Mouse (Mus musculus) neural tube, embryonic 13.5 days (tissue): ENCODE measurements around the gene Tssk3. TPM values are rescaled to one million over a fixed set of nuclear protein-coding genes. Genes with fewer than 3 reads are reported as not detected.

Source experiments
- ATAC-seq: fragments of 200-750 bp; cut with Nextera tagmentation; 2 replicates; pipeline ENCODE4 v1.8.0; 2017; ENCODE audit warnings: low read depth, mild to moderate bottlenecking, moderate TSS enrichment, moderate library complexity
- H3K27ac ChIP-seq: fragments of 300-500 bp; sonication (generic); replicated peaks from 2 replicates; pipeline ENCODE4 v1.5.1; 2015; ENCODE audit warnings: moderate library complexity, mild to moderate bottlenecking, inconsistent platforms
- H3K27me3 ChIP-seq: fragments of 300-500 bp; sonication (generic); 2 replicates; pipeline ENCODE4 v1.6.1; 2015; ENCODE audit warnings: mild to moderate bottlenecking, inconsistent platforms
- H3K36me3 ChIP-seq: fragments of 300-500 bp; sonication (generic); 2 replicates; pipeline ENCODE4 v1.6.1; 2015; ENCODE audit warnings: mild to moderate bottlenecking, inconsistent platforms
- H3K4me1 ChIP-seq: fragments of 300-500 bp; sonication (generic); replicated peaks from 2 replicates; pipeline ENCODE4 v1.6.1; 2015; ENCODE audit warnings: inconsistent platforms
- H3K4me2 ChIP-seq: fragments of 300-500 bp; sonication (generic); 2 replicates; pipeline ENCODE4 v1.6.1; 2015; ENCODE audit warnings: inconsistent platforms, mild to moderate bottlenecking, moderate library complexity
- H3K4me3 ChIP-seq: fragments of 300-500 bp; sonication (generic); 2 replicates; pipeline ENCODE4 v1.5.1; 2015; ENCODE audit warnings: mild to moderate bottlenecking, inconsistent platforms
- H3K9ac ChIP-seq: fragments of 300-500 bp; sonication (generic); 2 replicates; pipeline ENCODE4 v1.6.1; 2015; ENCODE audit warnings: moderate library complexity, mild to moderate bottlenecking, inconsistent platforms
- H3K9me3 ChIP-seq: fragments of 300-500 bp; sonication (generic); 2 replicates; pipeline ENCODE4 v1.6.1; 2016; ENCODE audit warnings: inconsistent platforms
- WGBS: fragments of 180-500 bp; shearing (Covaris S2); methylation state at CpG from one replicate; pipeline ENCODE4 v1.1.7; 2015; 5-methylcytosine and 5-hydroxymethylcytosine counted together
- polyA plus RNA-seq: library from polyadenylated mRNA; unstranded; fragments of >200 nt; fragmentation: Nextera tagmentation; extraction: Ambion mirVana; gene quantifications from 2 replicates; pipeline ENCODE4 v1.2.1, GENCODE M21; 2015

The Tssk3 gene
- polyA plus RNA-seq, 1 experiment from 2014 or later: not detected

- Histone ChIP-seq H3K9ac (peak overlapping the region; percentile 61), H3K27me3 (peaks cover 14% of the 10 kb centered on the region), H3K36me3 (no peaks in the 10 kb centered on the region), H3K4me3 (peak overlapping the region; percentile 8; the same call in 1 of the 2 replicates), H3K4me2 (peak overlapping the region; percentile 42), H3K27ac (peak overlapping the region; percentile 75), H3K4me1 (peaks cover 30% of the 10 kb centered on the region), H3K9me3 (no peaks in the 10 kb centered on the region)
- peak; percentile 19; the same call in 1 of the 2 replicates for ATAC-seq
- WGBS: 46% methylated on average over 6 of the region's 6 CpGs
Measured at GRCm38 (mm10) chr4:129496631-129497030, 5.8 kb upstream of the Tssk3 start.

DNA sequence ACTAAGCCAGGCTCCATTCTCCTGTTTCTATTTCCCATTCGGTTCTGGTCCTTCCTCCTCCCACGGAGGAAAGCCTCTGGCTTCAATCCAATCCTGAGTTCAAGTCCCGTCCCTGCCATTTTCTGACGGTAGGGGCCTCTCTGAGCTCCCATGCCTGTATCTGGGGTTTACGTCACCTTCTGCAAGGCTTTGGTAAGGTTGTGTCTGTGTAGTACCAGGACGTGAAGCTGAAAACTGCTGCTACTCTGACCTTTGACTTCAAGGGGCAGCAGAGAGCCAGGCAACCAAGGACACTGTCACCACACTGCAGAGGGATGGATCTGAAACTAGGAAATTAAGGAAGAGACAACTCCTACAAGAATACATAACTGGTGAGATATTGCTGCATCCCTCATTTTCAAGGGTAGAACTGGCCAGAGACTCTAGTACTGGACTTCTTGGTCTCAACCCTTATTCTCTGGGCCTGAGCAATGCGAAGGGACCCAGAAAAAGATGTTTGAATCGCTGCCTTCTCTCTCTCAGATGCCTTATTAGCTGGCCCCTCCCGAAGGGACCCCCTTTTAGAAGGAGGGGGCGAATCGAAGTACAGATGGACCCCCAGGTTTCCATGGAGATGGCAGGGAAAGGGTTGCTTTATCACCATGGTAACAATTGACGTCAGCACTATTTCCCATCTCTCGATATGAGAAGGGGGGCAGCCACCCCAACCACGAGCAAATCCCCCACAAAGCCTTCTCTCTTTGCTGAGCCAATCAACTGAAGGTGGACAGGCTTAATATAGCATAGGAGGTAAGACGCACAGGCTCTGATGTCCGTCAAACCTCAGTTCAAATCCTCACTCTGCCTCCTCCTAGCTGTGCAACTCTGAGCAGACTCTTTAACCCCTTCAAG is 5.1 kb upstream of the Tssk3 start:
- no peaks in the 10 kb centered on the region for H3K36me3 ChIP-seq
- H3K4me2 ChIP-seq: peak overlapping the region; percentile 42
- H3K9me3 ChIP-seq: no peaks in the 10 kb centered on the region
- peaks cover 37% of the 10 kb centered on the region for H3K4me1 ChIP-seq
- peak; percentile 9; the same call in 1 of the 2 replicates for ATAC-seq
- H3K9ac ChIP-seq: peak overlapping the region; percentile 61
- peaks cover 21% of the 10 kb centered on the region for H3K27me3 ChIP-seq
- peak overlapping the region; percentile 8 for H3K4me3 ChIP-seq
- 20% methylated on average over 16 of the region's 16 CpGs for WGBS
- H3K27ac ChIP-seq: peak overlapping the region; percentile 75

GRCm38 (mm10) chr4:129494681-129495080 is 3.9 kb upstream of the Tssk3 start:
- Histone ChIP-seq H3K9me3 (no peaks in the 10 kb centered on the region), H3K4me2 (no peak overlapping the region), H3K4me3 (no peak overlapping the region), H3K27ac (no peak overlapping the region), H3K27me3 (peaks cover 32% of the 10 kb centered on the region), H3K36me3 (peaks cover under 1% of the 10 kb centered on the region; the same call in 1 of the 2 replicates), H3K4me1 (peaks cover 33% of the 10 kb centered on the region), H3K9ac (no peak overlapping the region)
- WGBS: 67% methylated on average over 7 of the region's 7 CpGs
- no peak for ATAC-seq

DNA sequence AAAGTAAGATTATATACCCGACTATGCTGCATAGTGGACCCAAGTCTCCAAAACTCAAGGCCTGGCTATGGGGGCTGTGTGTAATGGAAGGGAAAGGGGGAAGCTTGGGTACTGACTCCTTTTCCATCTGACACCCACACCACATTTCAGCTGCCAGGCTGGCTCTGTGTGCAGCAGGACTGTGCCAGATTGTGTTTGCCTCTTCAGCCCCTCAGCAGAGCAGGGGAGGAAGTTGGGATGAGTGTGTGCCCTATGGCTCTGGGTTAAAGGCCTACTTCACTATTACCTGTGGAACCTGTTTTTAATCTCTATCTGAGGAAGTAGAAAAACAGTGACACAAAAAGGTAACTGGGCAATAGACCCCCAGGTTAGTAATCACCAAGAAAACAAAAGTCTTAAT is 9.7 kb downstream of the Tssk3 start:
- Histone ChIP-seq H3K4me3 (no peak overlapping the region), H3K27me3 (no peaks in the 10 kb centered on the region), H3K27ac (no peak overlapping the region), H3K4me1 (no peaks in the 10 kb centered on the region), H3K4me2 (no peak overlapping the region), H3K9me3 (no peaks in the 10 kb centered on the region), H3K36me3 (peaks cover 99% of the 10 kb centered on the region), H3K9ac (no peak overlapping the region)
- no peak for ATAC-seq
- 100% methylated on average over 1 of the region's 1 CpGs for WGBS

DNA sequence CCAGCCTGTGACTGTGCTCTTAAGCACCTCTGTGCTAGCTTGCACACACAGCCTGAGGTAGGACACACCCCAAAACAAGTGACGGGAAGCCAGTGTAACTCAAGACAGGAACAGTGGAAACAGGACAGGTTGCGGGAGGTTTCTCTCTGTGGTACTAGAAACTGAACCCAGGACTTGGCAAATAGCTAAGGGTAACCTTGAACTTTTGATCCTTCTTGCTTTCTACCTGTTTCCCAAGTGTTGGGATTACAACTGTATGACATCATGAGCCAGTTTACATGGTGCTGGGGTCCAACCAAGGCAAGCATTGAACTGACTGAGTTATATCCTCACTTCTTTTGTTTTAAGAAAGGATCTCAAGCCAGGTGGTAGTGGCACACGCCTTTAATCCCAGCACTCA is 11.0 kb downstream of the Tssk3 start:
- Histone ChIP-seq H3K4me1 (no peaks in the 10 kb centered on the region), H3K4me2 (no peak overlapping the region), H3K4me3 (no peak overlapping the region), H3K36me3 (peaks cover 99% of the 10 kb centered on the region), H3K27ac (no peak overlapping the region), H3K27me3 (no peaks in the 10 kb centered on the region), H3K9ac (no peak overlapping the region), H3K9me3 (no peaks in the 10 kb centered on the region)
- WGBS: 93% methylated on average over 3 of the region's 3 CpGs
- no peak for ATAC-seq

DNA sequence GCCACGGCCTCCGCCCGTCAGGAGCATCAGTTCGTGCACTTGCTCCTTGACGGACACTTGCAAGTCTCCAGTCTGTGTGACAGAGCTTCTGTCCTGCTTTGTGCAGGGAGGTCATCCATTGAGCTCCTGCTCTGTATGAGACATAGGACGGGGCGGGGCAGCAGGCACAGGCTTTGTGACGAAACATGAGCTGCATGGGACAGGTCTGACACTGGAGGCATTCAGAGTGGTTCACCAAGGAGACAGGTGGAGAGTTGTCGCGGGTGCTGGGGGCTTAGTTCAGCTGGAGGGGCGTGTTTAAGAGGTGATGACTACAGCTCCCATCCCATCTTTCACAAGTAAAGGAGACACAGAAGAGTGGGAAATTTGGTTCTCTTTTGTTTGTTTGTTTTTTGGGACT is 14.8 kb downstream of the Tssk3 start:
- Histone ChIP-seq H3K4me2 (no peak overlapping the region), H3K9me3 (no peaks in the 10 kb centered on the region), H3K27ac (no peak overlapping the region), H3K36me3 (peaks cover 97% of the 10 kb centered on the region), H3K4me3 (no peak overlapping the region), H3K27me3 (no peaks in the 10 kb centered on the region), H3K4me1 (no peaks in the 10 kb centered on the region), H3K9ac (no peak overlapping the region)
- 88% methylated on average over 11 of the region's 11 CpGs for WGBS
- no peak for ATAC-seq

GRCm38 (mm10) chr4:129464286-129464815 is 26.5 kb downstream of the Tssk3 start:
- H3K4me1 ChIP-seq: peaks cover 20% of the 10 kb centered on the region
- no peak overlapping the region for H3K4me2 ChIP-seq
- H3K27ac ChIP-seq: no peak overlapping the region
- no peaks in the 10 kb centered on the region for H3K9me3 ChIP-seq
- H3K4me3 ChIP-seq: no peak overlapping the region
- no peaks in the 10 kb centered on the region for H3K27me3 ChIP-seq
- no peak overlapping the region for H3K9ac ChIP-seq
- WGBS: 90% methylated on average over 4 of the region's 4 CpGs
- peaks cover 61% of the 10 kb centered on the region for H3K36me3 ChIP-seq
- no peak for ATAC-seq

GRCm38 (mm10) chr4:129463097-129464059 is 27.4 kb downstream of the Tssk3 start:
- Histone ChIP-seq H3K9me3 (no peaks in the 10 kb centered on the region), H3K4me3 (no peak overlapping the region), H3K27ac (no peak overlapping the region), H3K4me2 (0 out of 2 replicates have a peak overlapping the region, but pooled peaks have one; percentile 90), H3K36me3 (peaks cover 52% of the 10 kb centered on the region), H3K9ac (no peak overlapping the region), H3K4me1 (peaks cover 20% of the 10 kb centered on the region), H3K27me3 (no peaks in the 10 kb centered on the region)
- ATAC-seq: no peak
- WGBS: 89% methylated on average over 24 of the region's 24 CpGs

DNA sequence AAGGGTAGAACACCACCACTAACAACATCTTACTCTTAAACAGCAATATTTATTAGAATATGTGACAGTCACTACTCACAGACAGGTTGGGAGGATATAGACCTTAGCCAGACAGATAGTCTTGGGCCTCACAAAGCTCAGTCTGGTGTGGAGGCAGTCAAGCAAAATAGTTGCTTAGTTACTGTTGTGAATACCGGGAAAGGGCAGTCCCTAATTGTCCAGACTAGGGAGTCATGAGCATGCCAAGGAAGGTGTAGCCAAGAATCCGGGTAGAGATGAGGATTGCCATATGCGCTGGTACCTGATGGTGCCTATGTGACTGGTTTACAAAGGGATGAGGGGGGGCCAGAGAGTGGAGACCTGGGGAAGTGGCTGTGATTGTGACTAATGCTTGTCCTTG is 28.7 kb downstream of the Tssk3 start:
- WGBS: 46% methylated on average over 3 of the region's 3 CpGs
- peaks cover 20% of the 10 kb centered on the region for H3K4me1 ChIP-seq

DNA sequence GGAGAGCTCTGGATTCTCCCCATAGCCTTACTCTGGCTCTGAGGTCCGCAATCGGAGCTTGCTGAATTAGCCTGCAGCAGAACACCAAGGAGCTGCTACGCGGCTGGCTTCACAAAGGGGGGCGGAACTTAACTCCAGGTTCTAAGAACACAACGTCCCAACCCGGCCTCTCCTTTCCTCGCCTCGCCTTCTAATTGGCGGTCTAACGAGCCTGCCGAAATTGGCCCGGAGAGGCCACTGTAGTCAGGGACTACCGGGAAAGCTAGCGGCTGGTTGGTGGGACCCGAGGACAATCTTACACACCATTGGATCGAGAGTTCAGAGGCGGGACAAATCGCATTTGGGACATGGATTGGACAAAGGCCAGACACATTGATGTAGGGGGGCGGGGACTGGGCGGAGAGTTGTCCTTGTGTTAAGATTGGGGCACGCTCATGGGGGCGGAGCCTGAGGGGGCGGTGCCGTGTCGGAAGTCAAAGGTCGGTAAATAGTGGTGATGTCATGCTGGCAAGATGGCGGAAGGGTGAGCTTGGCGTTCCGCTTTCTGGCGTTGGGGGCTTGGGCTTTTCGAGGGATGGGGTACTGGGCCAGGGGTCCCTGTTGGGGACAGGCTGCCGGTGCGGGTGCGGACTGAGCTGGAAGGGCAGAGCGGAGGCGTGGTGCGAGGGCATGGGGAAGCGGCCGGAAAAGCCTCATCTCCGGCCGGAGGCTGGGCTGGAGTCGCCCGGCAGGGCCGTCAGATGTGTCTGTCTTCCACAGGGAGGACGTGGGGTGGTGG is 29.4 kb downstream of the Tssk3 start, which contains the start of gene Bsdc1:
Gene Bsdc1, plus strand, starts transcription at position 399 of the 778 bp plus-strand sequence.
- H3K9ac ChIP-seq: peak within 1 kb of the TSS; percentile 88
- under 1% methylated on average over 46 of the region's 46 CpGs for whole genome bisulfite sequencing
- H3K27me3 ChIP-seq: no peaks in the 10 kb centered on the region
- H3K4me2 ChIP-seq: peak within 1 kb of the TSS; percentile 90
- peaks cover 20% of the 10 kb centered on the region for H3K4me1 ChIP-seq
- H3K27ac ChIP-seq: peak within 1 kb of the TSS; percentile 93
- H3K4me3 ChIP-seq: peak within 1 kb of the TSS; percentile 97
- peaks cover 32% of the 10 kb centered on the region for H3K36me3 ChIP-seq
- H3K9me3 ChIP-seq: no peaks in the 10 kb centered on the region
- peak; percentile 99 for ATAC-seq

More for the DNA sequence above, 28.7 kb downstream of the Tssk3 start:
- Histone ChIP-seq H3K27ac (peak overlapping the region; percentile 79), H3K36me3 (peaks cover 40% of the 10 kb centered on the region), H3K9me3 (no peaks in the 10 kb centered on the region), H3K9ac (peak overlapping the region; percentile 88), H3K4me2 (peak overlapping the region; percentile 90), H3K27me3 (no peaks in the 10 kb centered on the region), H3K4me3 (peak overlapping the region; percentile 97)
- no peak for ATAC-seq

DNA sequence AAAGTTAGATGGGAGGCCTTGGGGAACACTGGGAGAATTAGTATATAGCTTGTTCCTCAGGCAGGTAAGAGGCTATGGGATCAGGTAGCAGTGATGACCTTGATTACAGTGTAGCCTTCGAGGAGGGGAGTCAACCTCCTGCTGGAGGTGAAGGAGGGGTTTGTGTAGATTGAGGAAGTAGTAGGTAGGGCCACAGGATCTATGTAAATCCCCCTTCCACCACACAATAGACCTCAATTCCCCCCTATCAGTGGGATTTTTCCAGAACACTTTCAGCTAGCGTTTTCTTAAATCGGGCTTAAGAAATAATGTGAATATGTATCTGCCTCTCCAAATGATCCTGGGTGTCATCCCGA is 30.0 kb downstream of the Tssk3 start:
- Histone ChIP-seq H3K36me3 (peaks cover 26% of the 10 kb centered on the region), H3K27me3 (no peaks in the 10 kb centered on the region), H3K9me3 (no peaks in the 10 kb centered on the region), H3K4me3 (peak overlapping the region; percentile 97), H3K27ac (peak overlapping the region; percentile 93), H3K4me2 (peak overlapping the region; percentile 62), H3K9ac (peak overlapping the region; percentile 79), H3K4me1 (peaks cover 20% of the 10 kb centered on the region)
- peak; percentile 52 for ATAC-seq
- 0% methylated on average over 4 of the region's 4 CpGs for WGBS
